Mouse (Mus musculus): ENCODE measurements around the gene Rpl13a. TPM values are rescaled to one million over a fixed set of nuclear protein-coding genes. Genes with fewer than 3 reads are reported as not detected.
"Not testable (repeated sequence)": the region's sequence is repeated elsewhere in the genome, so short reads cannot be mapped to it uniquely, and the experiment has no call there.

Gene Rpl13a
- total RNA-seq, 4 experiments from 2014 or later = 804 to 903 (median 864) TPM

- peak; percentile 74 to 88 for DNase-seq (ENCODE audit: low spot score in 2 of 2)
Measured at GRCm38 (mm10) chr7:45135993-45136567, 7.5 kb upstream of the Rpl13a start, which contains the start of the genes Gm45713 and Flt3l. Gm45713 (minus strand) TSS chr7:45136231. Flt3l (minus strand) TSS chr7:45136432.

- no peak for DNase-seq (ENCODE audit: low spot score in 2 of 2)
Measured at GRCm38 (mm10) chr7:45135370-45135769, 6.8 kb upstream of the Rpl13a start.

- DNase-seq (ENCODE audit: low spot score in 2 of 2) = no peak
Measured at GRCm38 (mm10) chr7:45134544-45135026, 6.0 kb upstream of the Rpl13a start.

- no peak for DNase-seq (ENCODE audit: low spot score in 2 of 2)
Measured at GRCm38 (mm10) chr7:45133446-45134159, 5.0 kb upstream of the Rpl13a start.

- DNase-seq (ENCODE audit: low spot score in 2 of 2) = no peak
Measured at GRCm38 (mm10) chr7:45131850-45132249, 3.3 kb upstream of the Rpl13a start.

- DNase-seq (ENCODE audit: low spot score in 2 of 2) = no peak
Measured at GRCm38 (mm10) chr7:45129776-45130512, 1.4 kb upstream of the Rpl13a start.

GRCm38 (mm10) chr7:45129318-45129717, 757 bp upstream of the Rpl13a start:
- DNase-seq (ENCODE audit: low spot score in 2 of 2) = no peak

GRCm38 (mm10) chr7:45127700-45128224, 799 bp downstream of the Rpl13a start:
- no peak for DNase-seq (ENCODE audit: low spot score in 2 of 2)

- no peak for DNase-seq (ENCODE audit: low spot score in 2 of 2)
Measured at GRCm38 (mm10) chr7:45126844-45127699, 1.5 kb downstream of the Rpl13a start.

- no peak for DNase-seq (ENCODE audit: low spot score in 2 of 2)
Measured at GRCm38 (mm10) chr7:45126147-45126843, 2.3 kb downstream of the Rpl13a start.

GRCm38 (mm10) chr7:45125649-45126048, 2.9 kb downstream of the Rpl13a start:
- DNase-seq (ENCODE audit: low spot score in 2 of 2) = not testable (repeated sequence)

GRCm38 (mm10) chr7:45125144-45125600, 3.4 kb downstream of the Rpl13a start:
- no peak for DNase-seq (ENCODE audit: low spot score in 2 of 2)

GRCm38 (mm10) chr7:45124224-45125143, 4.1 kb downstream of the Rpl13a start, which contains the start of gene Rps11:
Rps11 (minus strand) TSS chr7:45124439.
- DNase-seq (ENCODE audit: low spot score in 2 of 2) = peak; percentile 96 to 98

- DNase-seq (ENCODE audit: low spot score in 2 of 2) = no peak
Measured at GRCm38 (mm10) chr7:45123186-45123570, 5.4 kb downstream of the Rpl13a start.

GRCm38 (mm10) chr7:45122561-45123185, 5.9 kb downstream of the Rpl13a start:
- no peak for DNase-seq (ENCODE audit: low spot score in 2 of 2)

GRCm38 (mm10) chr7:45121966-45122365, 6.6 kb downstream of the Rpl13a start:
- DNase-seq (ENCODE audit: low spot score in 2 of 2) = no peak

- no peak for DNase-seq (ENCODE audit: low spot score in 2 of 2)
Measured at GRCm38 (mm10) chr7:45121404-45121803, 7.2 kb downstream of the Rpl13a start.

All from left cerebral cortex, adult 8-10 months (tissue).